Mouse (Mus musculus) brain, embryonic 14.5 days (tissue): ENCODE measurements at regions not wholly inside any gene's neighbourhood (a gene's known extent, or its start where the extent isn't known, plus 50 kb on each side); places are given as distances from the start of the nearest gene placed in this dataset.

Experiments used
- CTCF ChIP-seq: fragments of 200-500 bp; IDR thresholded peaks from 2 replicates; pipeline ENCODE4 v1.5.1; 2012; ENCODE audit warnings: inconsistent platforms, mild to moderate bottlenecking, moderate library complexity, borderline replicate concordance; ENCODE audit not compliant: insufficient read depth, insufficient read length; ENCODE audit errors: extremely low read depth
- POLR2A ChIP-seq: fragments of 200-500 bp; IDR thresholded peaks from 2 replicates; pipeline ENCODE4 v1.6.1; 2012; ENCODE audit warnings: mild to moderate bottlenecking, inconsistent platforms, borderline replicate concordance; ENCODE audit not compliant: poor library complexity, insufficient read depth, insufficient read length, severe bottlenecking; ENCODE audit errors: extremely low read depth

DNA sequence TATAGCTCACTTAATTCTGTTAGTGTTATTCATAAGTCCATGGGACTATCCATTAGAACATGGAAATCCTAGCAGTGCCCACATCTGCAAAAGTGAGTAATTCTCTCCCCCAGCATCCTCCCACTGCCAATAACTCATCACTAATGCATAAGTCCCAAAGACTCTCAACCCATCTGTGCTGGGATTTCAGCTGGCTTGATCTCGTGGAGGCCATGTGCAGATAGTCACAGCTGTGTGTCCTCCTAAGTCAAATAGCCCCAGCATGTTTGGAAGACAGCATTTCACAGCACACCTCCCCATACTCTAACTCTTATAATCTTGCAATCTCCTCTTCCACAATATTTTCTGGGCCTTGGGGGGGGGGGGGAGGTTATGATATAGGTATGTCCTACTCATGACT is 877.9 kb upstream of the Gm7489 start:
- TF ChIP-seq CTCF (no peak), POLR2A (no peak)
